Mouse (Mus musculus) megakaryocyte, embryonic 14.5 days (primary cell): ENCODE measurements at regions not wholly inside any gene's neighbourhood (a gene's known extent, or its start where the extent isn't known, plus 50 kb on each side); places are given as distances from the start of the nearest gene placed in this dataset.

Experiments
- FLI1 ChIP-seq: IDR thresholded peaks from 2 replicates; pipeline ENCODE4 v1.6.1; 2012; ENCODE audit warnings: low read length, inconsistent platforms, mixed read lengths
- GATA1 ChIP-seq: IDR thresholded peaks from 3 replicates; pipeline ENCODE4 v1.6.1; 2012; ENCODE audit warnings: mixed read lengths, low read length, inconsistent platforms, borderline replicate concordance

DNA sequence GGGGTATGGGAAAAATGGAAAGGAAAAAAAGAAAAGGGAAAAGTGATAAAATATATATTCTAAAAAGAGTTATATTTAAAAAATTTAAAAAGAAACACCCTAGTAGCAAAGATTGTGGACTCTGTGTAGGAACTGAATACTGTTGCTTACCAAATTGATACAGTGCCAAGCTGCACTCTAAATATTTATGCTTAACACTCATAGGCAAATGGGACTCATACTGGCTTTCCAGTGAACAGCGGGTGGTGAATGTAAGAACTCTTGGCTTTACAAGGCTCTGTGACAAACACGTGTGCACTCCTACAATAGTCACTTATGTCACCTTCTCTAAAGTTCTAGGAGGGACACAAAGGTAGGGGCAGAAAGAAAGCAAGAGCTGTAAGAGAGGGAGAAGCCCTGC is 1320.8 kb downstream of the Gsdmc2 start:
- TF ChIP-seq FLI1 = no peak
- no peak for TF ChIP-seq GATA1
